Mouse (Mus musculus): ENCODE data around the gene Ccdc9.

Ccdc9 gene

DNA sequence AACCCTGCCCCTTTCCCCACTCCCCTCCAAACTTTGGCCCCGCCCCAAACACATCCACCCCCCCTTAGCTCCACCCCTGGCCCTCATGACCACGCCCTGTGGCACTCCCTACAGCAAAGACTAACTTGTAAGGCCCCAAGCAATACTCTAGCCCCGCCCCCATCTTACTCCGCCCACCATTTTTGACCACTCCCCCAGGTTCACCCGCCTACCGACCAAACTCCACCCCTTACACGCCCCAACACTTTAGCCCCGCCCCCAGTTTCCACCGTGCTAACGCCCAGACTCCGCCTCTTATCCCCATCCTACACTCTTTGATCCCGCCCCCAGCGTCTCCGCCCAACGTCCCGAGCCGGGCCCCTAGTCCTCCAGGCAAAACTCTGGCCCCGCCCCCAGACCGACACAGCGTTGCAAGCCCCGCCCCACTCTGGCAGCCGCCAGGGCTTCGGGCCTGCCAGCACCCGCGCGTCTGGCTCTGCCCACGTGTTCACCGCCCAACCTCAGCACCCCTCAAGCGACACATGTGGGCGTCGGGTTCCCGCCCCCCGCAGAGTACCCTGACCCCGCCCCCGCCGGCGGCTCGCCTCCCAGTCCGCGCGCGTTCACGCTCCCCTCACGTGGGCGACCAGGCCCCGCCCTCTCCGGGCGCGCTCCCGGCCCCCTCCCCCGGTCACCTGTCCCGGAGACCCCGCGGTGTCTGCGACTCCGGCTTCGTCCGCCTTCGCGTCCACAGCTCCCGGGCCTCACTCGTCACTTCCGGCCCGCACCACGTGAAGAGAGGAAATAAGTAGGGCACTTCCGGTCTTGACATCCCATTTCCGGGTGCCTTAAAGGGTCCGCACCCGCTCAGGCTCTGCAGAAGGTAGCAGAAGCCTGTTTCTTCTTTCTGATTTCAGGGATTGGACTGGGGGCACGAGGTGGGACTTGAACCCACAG is at the start of gene Ccdc9:
Gene Ccdc9 (minus strand): TSS at position 770 of the 936 bp plus-strand sequence.
- peak; percentile 99 for DNase-seq (ENCODE audit: low read depth, low spot score)

DNA sequence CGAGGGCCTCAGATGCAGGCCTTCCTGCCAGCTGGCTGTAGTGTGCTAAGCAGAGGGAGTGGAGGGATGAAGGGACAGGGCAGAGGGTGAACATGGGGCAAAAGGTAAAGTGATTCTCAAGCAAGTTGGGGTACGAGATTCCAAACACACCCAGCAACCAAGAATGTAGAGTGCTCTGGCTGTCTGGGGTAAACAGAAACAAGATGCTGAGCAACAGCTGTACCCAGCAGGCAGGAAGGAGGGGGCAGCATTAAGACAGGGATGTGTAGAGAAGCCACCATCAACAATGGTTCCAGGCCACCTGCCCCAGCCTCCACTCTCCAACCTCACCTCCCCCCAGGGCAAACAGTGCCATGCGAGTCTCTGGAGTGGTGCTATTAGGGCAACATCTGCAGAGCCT is 42.6 kb upstream of the Ccdc9 start:
- no peak for DNase-seq (ENCODE audit: low read depth, low spot score)

- no peak for DNase-seq (ENCODE audit: low read depth, low spot score)
These were observed 40.0 kb upstream of the Ccdc9 start for GRCm38 (mm10) chr7:16326607-16326971.

GRCm38 (mm10) chr7:16325920-16326606 is 39.5 kb upstream of the Ccdc9 start:
- DNase-seq (ENCODE audit: low read depth, low spot score) = peak; percentile 71

DNA sequence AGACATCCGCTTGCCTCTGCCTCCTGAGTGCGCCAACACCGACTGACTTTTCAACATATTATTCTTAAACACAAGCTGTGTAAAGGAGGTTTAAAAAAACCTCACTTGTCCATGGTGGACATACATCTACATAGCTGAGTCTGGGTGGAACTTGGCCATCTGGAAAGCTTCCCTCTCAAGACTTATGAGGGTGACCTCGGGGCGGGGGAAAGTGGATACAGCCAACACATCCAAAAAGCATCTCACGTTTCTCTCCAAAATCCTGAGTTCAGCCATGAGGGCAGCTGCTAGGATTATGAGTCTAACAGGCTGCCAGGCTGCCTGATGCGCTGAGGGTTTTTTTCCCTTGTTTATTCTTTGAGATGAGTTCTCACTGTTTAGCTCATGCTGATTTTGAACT is 38.1 kb upstream of the Ccdc9 start:
- DNase-seq (ENCODE audit: low read depth, low spot score) = no peak

GRCm38 (mm10) chr7:16320479-16320878 is 33.9 kb upstream of the Ccdc9 start:
- no peak for DNase-seq (ENCODE audit: low read depth, low spot score)

DNA sequence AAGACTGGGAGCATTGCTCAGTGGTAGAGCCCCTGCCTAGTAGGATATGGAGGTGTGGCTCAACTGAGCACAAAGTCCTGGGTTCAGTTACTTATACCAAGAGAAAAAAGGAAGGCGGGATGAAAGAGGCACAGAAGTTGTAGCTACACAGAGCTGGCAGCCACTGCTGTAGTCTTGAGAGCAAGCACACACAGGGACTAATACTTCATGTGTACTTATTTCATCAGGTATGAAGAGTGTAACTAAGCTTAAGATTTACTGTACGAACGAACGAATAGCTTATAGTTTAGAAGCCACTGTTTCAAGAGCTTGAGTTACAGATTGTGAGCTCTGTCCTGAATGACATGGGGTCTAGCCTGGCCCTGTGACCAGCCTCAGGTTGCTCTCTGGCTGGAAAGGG is 32.6 kb upstream of the Ccdc9 start:
- DNase-seq (ENCODE audit: low read depth, low spot score) = no peak

- DNase-seq (ENCODE audit: low read depth, low spot score) = no peak
These were observed 30.5 kb upstream of the Ccdc9 start for GRCm38 (mm10) chr7:16317094-16317493.

GRCm38 (mm10) chr7:16315222-16315759 is 28.7 kb upstream of the Ccdc9 start:
- DNase-seq (ENCODE audit: low read depth, low spot score) = no peak

DNA sequence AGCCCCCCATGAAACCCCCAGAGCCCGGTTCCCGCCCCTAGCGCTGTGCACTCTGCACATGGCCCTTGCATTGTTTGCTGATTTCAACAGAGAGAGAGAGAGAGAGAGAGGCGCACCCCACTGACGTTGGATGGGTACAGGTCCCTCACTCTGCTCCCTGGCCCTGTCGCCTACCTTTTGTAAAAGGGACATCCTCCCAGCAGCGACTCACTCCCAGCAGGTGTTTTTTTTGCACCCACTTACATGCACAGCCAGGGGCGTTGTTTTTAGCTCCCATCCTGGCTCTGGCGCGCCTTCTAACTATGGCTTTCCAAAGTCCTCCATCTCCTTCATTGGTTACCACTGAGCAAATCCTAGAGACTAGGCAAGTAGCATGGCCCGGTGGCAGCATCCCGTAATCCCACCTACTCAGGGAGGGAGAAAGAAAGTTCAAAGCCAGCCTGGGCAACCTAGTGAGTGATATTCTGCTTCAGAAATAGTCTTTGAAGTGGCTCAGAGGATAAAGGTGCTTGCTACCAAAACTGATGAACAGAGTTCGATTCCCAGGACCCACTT is 27.7 kb upstream of the Ccdc9 start:
- DNase-seq (ENCODE audit: low read depth, low spot score) = no peak

DNA sequence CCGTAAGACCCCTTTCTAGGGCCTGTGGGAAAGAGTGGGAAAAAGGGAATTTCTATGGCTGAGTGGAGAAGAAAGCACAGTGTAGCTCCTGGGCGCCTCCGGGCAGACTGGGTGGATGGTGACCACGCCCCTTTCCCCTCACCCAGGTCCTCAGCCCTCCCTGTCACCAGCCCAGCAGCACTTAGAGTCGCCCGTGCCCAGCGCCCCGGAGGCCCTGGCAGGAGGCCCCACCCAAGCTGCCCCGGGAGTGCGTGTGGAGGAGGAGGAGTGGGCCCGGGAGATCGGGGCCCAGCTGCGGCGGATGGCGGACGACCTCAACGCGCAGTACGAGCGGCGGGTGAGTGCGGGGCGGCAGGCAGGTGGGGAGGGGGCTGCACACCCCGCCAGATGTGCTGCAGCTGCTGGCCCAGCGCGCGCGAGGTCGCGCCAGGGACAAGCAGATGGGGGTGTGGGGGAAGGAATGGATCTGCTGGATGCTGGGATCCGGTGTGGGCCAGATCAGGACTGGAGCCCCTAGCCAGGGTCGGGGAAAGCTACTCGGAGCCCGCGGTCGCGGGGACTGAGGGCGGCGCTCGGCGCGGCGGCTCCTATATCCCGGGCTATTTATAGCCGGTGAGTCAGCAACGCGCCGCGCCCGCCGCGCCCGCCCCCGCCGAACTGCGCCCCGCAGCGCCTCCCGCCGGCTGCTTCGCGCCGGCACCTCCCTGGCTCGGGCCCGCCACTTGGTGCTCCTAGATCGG is 27.1 kb upstream of the Ccdc9 start:
- peak; percentile 73 for DNase-seq (ENCODE audit: low read depth, low spot score)

DNA sequence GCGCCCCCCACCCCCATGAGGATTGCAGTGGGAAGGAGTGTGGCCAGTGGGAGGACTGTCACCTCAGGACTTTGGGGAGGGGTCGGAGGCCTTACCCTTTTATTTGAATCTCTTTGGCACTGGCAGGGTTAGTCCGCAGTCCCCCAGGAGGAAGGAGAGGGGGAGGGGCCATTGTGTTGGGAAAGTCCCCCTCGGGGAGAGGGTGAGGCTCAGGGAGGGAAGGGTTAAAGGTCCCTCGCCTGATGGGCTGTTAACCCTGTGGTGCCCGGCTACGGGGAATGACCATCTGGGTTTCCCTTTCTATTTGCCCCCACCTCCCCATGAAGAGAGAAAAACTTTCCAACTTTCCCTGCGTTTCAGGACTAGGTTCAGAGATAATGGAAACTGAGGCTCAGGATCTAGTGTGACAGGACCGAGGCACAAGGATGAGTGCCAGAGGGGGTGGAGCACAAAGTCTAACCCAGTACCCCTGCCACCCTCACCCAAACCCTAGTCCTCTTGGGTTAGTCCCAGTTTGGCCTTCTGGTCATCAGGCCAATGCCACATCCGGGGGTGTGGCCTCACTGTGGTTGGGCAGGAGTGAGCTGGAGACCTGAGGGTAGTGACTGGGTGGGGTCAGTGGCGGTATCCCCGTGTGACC is 26.2 kb upstream of the Ccdc9 start:
- peak; percentile 36 for DNase-seq (ENCODE audit: low read depth, low spot score)

GRCm38 (mm10) chr7:16312011-16312671 is 25.5 kb upstream of the Ccdc9 start:
- DNase-seq (ENCODE audit: low read depth, low spot score) = no peak

DNA sequence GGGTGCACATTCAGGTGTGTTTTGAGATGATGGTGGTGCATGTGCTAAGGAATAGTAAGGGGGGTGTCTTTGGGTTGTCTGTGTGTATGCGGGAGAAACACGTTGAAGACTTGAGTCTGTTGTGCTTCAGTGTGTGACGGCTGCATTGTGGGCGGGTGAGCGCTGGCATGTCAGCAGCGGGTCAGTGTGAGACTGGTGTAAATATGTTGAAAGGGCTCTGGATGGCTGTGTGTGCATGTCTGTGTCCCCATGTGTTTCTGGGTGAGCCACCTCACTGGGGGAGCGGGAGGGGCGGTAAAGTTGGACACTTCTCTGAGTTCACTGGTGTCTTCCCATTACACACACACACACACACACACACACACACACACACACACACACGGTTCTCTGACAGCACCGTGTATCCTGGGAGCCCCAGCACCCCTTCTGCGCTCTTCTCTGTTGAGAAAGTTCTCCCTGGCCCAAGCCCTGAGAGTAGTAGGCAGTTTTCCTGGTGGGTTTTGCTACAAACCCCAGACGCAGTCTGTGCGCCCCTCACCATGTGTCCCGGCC is 24.9 kb upstream of the Ccdc9 start:
- no peak for DNase-seq (ENCODE audit: low read depth, low spot score)

- peak; percentile 28 for DNase-seq (ENCODE audit: low read depth, low spot score)
These were observed 24.2 kb upstream of the Ccdc9 start for GRCm38 (mm10) chr7:16310521-16311452.

DNA sequence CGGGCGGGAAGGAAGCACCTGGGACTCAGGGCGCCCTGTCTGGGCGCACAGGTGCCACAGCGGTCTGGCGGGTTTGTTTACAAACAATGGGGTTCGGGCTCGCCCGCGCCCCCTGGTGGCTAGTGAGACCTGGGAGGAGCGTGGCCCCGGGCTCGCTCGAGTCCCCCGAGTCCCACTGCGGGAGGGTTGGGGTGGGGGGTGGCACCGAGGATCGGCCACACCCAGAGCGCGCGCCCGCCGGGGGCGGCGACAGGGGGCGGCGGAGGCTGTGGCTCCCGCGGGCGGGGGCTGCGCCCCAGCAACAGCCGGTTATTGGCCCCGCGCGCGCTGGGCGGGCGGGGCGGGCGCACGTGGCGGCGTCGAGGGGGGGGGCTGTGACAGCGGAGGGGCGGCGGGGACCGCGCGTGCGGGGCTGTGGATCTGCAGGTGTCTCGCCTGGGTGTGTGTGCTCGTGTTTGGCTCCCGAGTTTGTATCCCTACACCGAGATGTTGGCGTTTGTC is 23.5 kb upstream of the Ccdc9 start:
- DNase-seq (ENCODE audit: low read depth, low spot score) = peak; percentile 75

DNA sequence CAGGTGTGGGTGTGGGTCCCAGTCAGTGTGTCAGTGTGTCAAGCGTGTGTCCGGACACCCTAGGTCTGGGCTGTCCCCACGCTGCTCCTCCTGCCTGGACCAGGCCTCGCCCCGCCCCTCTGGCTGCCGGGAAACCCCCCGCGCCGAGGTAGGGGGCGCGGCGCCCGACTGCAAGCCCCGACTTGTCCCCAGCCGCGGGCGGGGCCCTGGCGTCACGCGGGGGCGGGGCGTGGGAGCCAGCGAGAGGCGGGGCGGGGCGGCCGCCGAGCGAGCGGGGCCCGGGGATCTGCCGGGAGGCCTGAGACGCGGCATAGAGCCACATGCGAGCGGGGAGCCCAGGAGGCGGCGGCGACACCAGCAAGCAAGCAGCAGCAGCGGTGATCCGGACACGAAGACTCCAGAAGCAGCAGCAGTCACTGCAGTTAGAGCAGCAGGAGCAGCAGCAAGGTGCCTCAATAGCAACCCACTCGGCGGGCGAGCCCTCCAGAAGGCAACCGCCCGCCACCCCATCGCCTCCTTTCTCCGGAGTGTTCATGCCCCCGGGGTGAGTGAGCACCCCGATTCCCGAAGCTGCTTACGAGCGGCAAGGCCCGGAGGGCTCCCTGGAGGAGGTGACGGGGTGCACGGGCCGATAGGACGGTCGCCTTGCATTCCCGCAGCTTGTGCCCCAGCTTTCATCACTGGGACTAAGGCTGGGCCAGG is 22.9 kb upstream of the Ccdc9 start:
- DNase-seq (ENCODE audit: low read depth, low spot score) = peak; percentile 72
